Mouse (Mus musculus): ENCODE data around the gene Nr4a1. TPM values are rescaled to one million over a fixed set of nuclear protein-coding genes. Genes with fewer than 3 reads are reported as not detected.
A peak's percentile ranks its signal among the peaks of the same experiment; 100 is the strongest.

Nr4a1 gene
- total RNA-seq (2021), result 100 to 1,000 TPM; 560 to 565 TPM
- polyA plus RNA-seq (2012; rRNA removed), result 162 and 415 TPM in 2 replicates
- long read RNA-seq, transcript Nr4a1-202 (8 exons, 2,553 nt), result minor isoform, 15 of 696 reads
- long read RNA-seq, transcript Nr4a1-201 (7 exons, 2,477 nt), result major isoform, 555 of 696 reads
- long read RNA-seq, partial matches to known transcripts, result 108 of 696 reads
- long read RNA-seq, other reads (novel, unspliced or antisense), result 17 of 696 reads

DNA sequence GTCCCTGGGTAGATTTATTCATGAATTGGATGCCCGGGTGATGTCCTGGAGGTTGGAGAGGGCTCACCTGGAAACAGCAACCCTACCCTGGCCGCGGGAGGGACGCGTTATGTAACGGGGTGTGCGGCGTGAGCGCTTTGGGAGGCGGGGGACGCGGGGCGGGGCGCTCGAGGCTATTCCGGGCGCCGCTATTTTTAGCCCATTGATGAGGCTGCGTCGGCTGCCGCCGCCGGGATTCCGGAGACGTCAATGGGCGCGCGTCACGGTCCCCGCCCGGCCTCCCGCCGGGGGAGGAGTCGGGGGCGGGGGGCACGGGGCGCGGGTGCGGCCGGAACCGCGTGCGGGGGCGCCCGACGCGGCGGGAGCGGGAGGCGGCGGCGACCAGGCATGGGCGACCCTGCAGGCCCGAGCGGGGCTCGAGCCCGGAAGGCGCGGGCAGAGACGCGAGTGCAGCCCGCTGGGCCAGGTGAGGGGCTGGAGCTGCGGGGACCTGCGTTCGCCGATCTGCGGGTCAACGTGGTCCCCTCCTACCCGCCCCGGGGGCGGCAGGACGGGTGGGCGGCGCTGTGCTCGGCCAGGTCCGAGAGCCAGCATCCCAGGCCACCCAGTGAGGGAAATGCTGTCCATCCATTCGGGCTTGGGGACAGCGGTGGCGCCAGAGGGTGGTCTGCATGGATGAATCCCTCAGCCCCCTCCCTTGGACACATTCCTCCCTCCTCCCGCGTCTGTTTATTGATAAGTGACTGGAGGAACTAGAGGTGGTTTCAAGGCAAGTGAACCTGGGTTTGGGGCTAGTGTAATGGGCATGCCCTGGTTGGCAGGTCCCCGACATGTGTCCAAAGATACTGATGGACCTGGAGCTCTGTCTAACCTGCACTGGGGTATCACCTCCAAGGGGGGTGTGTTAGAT is at the start of gene Nr4a1:
Gene Nr4a1, plus strand, starts transcription at position 384 of the 910 bp plus-strand sequence.
- peak; percentile 92 for DNase-seq

- DNase-seq, result no peak
Observed at GRCm38 (mm10) chr15:101204781-101205180, 49.3 kb upstream of the Nr4a1 start.

DNA sequence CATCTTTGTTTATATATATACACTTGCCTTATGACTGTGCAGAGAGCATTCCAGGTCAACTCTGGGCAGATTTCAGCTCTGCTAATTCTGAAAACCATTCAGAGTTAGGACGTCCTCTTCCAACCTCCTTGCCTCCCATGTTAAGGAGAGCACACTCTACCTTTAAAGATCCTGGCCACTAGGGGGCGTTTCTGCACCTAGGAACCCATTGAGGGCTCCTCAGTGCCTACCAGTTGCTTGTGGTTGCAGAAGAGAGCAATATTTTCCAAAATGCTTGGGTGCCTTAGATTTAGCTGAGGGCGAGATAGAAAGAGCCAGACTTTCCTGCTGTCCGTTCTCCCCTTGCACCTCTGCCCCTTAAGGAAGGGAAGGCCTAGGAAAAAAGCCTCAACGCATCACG is 43.8 kb upstream of the Nr4a1 start:
- peak; percentile 61 for DNase-seq

DNA sequence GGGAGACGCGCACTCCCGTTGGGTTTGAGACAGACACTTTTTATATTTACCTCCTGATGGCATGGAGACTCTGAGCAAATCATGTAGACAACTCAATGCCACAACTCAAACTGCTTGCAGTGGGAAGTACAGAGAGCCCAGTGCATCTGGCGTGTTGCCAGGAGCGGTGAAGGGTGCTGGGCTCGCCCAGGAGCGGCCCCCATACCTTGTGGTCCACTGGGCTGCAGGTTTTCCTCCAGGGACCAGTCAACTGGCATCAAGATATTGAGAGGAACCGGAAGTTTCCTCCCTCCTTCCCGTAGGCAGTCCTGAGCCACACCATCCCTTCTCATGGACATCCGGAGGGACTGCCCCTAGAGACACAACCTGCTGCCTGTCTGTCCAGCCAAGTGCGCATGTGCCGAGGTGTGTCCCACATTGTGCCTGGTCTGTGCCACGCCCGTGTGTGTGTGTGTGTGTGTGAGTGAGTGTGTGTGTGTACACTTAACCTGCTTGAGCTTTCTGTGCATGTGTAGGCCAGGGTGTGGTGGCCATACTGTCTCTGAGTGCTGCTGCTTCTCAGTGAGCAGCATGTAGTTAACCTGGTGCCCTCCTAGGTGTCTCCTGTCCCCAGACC is 43.0 kb upstream of the Nr4a1 start:
- DNase-seq, result peak; percentile 22

DNA sequence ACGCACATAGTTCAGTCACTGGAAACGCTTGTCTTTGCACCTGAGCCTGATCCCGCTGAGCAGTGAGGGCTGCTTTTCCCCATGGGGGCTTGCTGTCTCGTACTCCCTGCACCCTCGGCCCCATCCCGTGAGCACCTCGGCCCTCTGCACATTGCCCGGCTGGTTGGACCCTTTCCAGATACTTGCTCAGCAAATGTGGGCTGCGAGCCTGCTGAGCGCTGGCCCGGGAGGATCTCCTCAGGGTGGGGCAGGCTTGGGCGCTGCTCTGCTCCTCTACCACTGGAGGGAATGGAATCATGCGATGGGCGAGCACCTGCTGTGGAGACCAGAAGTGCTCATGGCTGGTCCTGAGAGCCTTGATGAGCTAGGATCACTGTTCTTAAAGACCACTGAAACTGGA is 41.6 kb upstream of the Nr4a1 start:
- no peak for DNase-seq

DNA sequence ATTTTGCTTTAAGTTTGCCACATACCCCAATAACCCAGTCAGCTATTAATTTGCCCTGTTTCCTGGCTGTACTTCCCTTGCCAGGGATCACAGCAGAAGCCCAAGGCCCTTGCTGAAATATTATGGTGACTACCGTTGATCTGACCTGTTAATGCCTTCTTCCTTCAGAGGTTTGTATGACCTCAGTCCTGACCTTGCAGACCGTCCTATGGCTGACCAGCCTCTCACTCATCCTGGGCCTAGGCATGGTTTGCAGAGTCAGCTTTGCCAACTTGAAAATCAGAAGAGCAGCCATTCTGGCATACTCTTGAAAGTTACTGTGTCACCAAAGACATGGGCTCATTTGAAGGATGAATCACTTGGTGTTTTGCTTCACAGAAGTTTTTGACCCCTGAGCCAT is 38.9 kb upstream of the Nr4a1 start:
- DNase-seq, result peak; percentile 70

GRCm38 (mm10) chr15:101216036-101216435 is 38.0 kb upstream of the Nr4a1 start:
- DNase-seq, result no peak

DNA sequence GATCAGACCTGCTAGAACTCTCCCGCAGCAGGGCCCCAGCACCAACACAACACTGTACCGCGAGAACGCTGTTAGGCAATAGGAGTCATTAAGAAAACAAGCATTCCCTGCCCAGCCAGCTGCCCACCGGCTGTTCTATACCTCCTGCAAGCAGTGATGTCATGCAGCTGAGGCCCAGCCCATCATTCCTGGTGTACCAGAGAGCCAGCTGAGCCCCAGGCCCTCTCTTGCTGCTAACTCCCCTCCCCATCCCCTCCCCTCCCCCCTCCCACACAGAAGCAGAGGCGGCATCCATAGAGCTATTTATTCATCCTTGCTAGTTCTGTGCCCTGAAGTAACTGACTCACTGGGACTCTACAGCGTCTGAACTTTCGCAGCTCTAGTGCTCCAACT is 33.2 kb upstream of the Nr4a1 start:
- no peak for DNase-seq

DNA sequence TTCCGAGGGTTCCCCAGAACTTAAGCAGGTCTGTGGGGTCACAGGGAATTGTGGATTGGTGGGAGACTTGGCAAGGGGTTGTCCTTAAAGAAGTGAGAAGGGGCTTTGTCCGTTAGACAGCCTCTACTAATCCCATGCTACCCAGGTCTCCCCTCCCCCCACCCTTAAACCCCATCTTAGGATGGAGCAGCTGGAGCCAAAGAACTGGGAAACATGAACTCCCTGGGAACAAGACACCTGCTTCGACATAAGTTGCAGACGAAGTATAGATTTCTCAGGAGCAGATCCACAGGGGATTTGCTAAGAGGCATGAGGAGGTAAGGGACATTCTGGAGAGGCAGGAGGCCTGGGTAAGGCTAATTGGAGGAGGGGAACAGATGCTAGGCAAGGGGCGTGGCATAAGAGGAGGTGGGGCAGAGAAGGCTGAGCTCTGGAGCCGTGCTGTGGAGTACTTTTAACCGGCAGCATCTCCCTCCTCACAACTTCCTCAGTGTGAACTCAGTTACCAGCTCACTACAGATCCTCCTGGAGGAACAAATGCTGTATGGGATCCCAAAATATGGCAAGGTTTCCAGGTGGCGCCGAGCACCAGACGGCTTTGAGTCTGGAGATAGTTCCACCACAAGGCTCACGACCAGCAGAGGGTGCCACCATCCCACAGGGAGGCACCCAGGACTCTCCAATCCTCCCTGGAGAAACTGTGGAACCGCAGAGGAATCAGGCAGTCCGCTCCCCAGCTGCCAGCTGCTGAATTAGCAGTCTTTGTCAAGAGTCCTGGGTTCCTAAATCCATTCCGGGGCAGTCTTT is 32.6 kb upstream of the Nr4a1 start:
- peak; percentile 91 for DNase-seq

- DNase-seq, result no peak
Observed at GRCm38 (mm10) chr15:101222897-101223482, 31.1 kb upstream of the Nr4a1 start.

DNA sequence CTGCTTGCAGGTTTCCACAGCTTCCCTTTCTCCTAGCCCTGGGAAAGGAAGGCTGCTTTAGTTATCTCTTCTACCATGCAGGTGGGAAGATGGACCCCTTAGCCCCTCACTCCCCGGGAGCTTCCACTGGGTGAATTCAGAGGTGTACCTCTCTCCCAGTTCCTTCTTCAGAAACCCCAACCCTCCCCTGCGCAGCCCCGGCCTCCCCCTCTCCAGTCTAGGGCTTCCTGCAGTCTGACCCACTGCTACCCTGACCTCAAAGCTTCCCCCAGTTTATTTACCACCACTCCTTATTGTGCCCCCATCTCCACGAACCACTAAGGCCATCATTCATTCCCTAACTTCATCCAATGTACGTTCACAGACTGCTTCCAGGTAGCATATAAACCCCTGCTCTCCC is 30.5 kb upstream of the Nr4a1 start:
- DNase-seq, result no peak

- DNase-seq, result peak; percentile 96
Observed at GRCm38 (mm10) chr15:101224006-101224906, 29.8 kb upstream of the Nr4a1 start, which contains the start of gene Grasp. Gene Grasp, plus strand, starts transcription at chr15:101224188.

- peak; percentile 36 for DNase-seq
Observed at GRCm38 (mm10) chr15:101224977-101225376, 29.1 kb upstream of the Nr4a1 start.

GRCm38 (mm10) chr15:101227971-101228370 is 26.1 kb upstream of the Nr4a1 start:
- DNase-seq, result peak; percentile 72

DNA sequence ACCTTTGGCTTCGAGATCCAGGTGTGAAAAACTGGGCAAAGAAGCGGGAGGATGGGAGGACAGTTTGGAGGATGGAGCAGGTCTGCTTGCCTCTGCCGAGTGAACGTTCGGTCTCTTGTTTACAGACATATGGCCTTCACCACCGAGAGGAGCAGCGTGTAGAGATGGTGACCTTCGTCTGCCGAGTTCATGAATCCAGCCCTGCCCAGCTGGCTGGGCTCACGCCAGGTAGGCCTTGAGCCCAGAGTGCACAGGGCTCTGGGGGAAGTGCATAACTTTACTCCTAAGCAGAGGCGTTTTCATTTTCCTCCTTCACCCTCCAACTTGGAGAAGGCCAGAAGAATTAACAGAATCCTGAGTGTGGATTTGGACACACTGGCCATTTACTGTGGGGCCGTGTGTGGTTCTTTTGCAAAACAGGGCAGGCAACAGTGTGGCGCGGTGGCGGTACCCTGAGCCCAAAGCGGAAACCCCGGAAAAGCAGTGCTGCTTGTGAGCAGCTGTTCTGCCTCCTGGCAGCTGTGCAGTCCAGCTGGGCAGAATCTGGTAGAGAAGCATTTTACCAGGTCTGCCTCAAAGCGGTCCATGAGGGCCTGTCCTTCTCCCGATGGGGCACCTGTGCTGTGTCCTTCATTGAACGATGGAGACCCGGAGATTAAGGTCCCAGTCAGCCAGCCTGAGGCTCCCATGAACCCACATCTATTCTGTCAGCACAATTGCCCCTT is 25.0 kb upstream of the Nr4a1 start:
- peak; percentile 86 for DNase-seq

DNA sequence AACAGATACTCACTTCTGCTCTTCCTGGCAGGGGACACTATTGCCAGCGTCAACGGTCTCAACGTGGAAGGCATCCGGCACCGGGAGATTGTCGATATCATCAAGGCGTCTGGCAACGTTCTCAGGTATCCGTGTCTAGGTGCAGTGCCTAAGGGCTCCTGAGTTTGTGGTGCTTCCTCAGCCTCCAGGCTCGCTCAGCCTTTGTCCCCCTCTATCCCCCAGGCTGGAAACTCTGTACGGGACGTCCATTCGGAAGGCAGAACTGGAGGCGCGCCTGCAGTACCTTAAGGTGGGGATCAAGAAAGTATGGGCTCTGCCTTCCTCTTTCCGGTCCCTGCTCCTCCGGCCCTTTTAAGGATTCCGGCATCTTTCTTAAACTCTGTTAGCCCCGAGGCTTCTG is 23.6 kb upstream of the Nr4a1 start:
- DNase-seq, result peak; percentile 1

- peak; percentile 41 for DNase-seq
Observed at GRCm38 (mm10) chr15:101230995-101231647, 22.9 kb upstream of the Nr4a1 start.

GRCm38 (mm10) chr15:101231648-101232180 is 22.4 kb upstream of the Nr4a1 start:
- DNase-seq, result peak; percentile 5

GRCm38 (mm10) chr15:101232607-101233006 is 21.5 kb upstream of the Nr4a1 start:
- DNase-seq, result no peak
